Mouse (Mus musculus) cortical plate, adult 2 months (tissue): ENCODE measurements at regions not wholly inside any gene's neighbourhood (a gene's known extent, or its start where the extent isn't known, plus 50 kb on each side); places are given as distances from the start of the nearest gene placed in this dataset.

Experiments used
- H3K27ac ChIP-seq: fragments of 200-500 bp; 2 replicates; pipeline ENCODE4 v1.5.1; 2012; ENCODE audit warnings: low read length, control low read depth, inconsistent platforms; ENCODE audit not compliant: insufficient read depth
- H3K4me1 ChIP-seq: fragments of 200-500 bp; 2 replicates; pipeline ENCODE4 v1.6.1; 2011; ENCODE audit warnings: low read length; ENCODE audit not compliant: control insufficient read depth, insufficient read depth
- H3K4me3 ChIP-seq: fragments of 200-500 bp; 2 replicates; pipeline ENCODE4 v1.5.1; 2011; ENCODE audit warnings: mild to moderate bottlenecking, low read length, control low read depth; ENCODE audit not compliant: insufficient read depth
- CTCF ChIP-seq: fragments of 200-500 bp; IDR thresholded peaks from 2 replicates; pipeline ENCODE4 v1.5.1; 2011; ENCODE audit warnings: mild to moderate bottlenecking, control low read depth, low read length; ENCODE audit not compliant: insufficient read depth; ENCODE audit errors: extremely low read depth
- POLR2A ChIP-seq: fragments of 200-500 bp; IDR thresholded peaks from 2 replicates; pipeline ENCODE4 v1.6.1; 2011; ENCODE audit warnings: mild to moderate bottlenecking, low read length, control low read depth; ENCODE audit not compliant: insufficient read depth; ENCODE audit errors: extremely low read depth

DNA sequence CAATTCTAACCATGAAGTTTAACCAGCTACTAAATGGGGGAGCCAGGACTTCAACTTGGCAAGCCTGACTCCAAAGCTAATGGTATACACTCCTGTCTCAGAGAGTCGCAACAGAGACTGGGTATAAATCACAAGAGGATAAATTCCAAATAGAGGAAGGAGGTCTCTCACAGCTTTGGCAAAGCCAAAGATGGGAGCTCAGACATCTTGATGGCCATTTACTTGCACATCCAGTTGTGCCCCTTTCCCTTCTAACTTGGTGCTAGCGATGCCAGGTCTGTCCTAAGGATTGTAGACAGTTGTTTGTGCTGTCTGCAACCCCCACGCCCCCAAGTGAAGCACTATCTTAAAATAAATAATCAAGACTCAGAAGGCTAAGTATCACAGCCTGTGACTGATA is 72.7 kb upstream of the Foxo1 start:
- Histone ChIP-seq H3K27ac (no peak overlapping the region), H3K4me1 (peaks cover 7% of the 10 kb centered on the region), H3K4me3 (no peak overlapping the region)
- TF ChIP-seq POLR2A (no peak), CTCF (no peak)

DNA sequence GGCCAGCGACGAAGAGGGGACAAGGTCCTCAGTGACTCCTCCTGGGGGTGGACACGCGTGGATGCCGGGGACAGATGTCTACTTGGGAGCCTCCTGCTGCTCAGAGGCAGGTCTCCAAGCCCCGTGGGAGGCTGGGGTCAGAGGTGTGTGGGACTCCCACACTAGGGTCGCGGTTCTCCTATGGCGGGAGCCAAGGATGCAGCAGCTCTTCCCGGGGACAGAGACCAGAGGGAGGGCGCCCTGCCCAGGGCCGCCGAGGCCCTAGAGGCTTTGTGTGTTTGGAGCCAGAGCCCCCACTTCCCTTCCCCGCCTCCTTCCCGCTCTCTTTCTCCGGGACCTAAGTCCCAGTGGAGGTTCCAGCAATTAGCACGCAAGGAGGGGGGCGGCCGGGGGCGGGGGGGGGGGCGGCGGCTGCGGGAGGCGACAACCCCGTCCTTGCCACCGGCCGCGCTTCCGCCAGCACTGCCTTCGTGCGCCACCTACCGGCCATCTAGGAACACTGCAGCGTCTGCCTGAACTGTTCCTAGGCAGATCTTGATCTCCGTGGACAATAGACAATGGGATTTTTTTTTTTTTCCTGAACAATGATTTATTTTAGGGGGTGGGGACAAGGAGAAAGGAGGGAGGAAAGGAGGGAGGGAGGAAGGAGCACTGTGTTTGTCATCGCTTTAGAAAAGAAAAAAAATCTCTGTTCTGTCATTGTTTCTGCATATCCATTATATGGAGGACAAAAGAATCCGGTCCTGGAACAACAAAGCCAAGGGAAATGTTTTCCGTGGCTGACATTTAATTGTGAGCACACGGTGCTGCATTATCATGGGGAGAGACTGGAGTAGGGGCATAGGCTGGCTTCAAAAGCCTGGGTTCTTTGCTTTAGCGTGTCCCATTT is 71.8 kb upstream of the Foxo1 start:
- peak overlapping the region; percentile 28 for H3K4me3 ChIP-seq
- peaks cover 7% of the 10 kb centered on the region for H3K4me1 ChIP-seq
- TF ChIP-seq CTCF (peak; percentile 88), POLR2A (no peak)
- no peak overlapping the region for H3K27ac ChIP-seq

DNA sequence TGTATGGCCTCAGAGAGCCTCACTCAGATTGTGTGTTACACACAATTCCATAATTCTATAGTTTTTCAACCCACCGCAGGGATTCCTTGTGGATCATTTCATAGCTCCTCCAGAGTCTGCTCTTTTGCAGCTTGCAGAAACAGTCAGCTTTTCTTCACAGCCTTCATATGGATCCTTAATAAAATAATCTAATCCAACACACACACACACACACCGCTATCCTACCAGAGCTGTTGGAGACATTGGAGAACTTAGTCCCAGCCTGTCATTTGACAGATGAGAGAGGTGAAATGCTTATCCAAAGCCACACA is 71.2 kb upstream of the Foxo1 start:
- TF ChIP-seq POLR2A (no peak), CTCF (no peak)
- peaks cover 7% of the 10 kb centered on the region for H3K4me1 ChIP-seq
- H3K27ac ChIP-seq = no peak overlapping the region
- H3K4me3 ChIP-seq = no peak overlapping the region

DNA sequence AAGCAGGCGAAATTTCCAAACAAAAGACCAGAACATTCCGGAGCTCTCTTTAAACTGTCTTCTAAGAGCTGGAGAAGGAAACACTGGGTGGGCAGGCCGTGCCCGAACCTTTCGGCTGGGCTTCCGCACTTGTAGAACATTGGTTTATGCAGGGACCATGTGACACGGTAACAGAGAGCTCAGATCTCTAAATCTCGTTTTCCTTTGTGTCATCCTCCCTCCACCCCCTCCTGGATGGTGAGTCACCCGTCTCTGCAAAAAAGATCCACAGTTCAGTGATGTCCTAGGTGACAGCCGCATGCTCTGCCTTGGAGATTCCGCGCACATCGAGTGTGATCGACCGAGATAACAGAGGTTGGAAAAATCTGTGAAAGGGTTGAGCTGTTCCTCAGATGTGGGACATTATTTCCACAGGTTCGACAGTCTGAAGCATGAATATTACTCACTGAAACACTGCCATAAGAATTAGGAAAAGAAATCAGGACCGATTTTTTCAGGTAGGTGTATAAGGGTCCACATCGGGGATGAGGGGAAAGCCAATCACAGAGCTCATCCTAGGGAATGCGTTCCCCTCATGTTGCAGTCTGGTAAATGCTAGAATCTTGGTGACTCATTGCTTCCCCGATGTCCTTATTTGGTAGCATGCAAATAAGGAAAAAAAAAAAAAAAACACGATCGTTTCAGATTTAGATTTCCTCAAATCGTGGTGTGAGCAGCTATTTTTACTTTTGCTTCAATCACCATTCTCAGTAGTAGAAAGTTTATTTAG is 70.0 kb upstream of the Foxo1 start:
- peak overlapping the region; percentile 17 for H3K4me3 ChIP-seq
- TF ChIP-seq POLR2A (0 out of 2 replicates have a peak, but pooled peaks have one; percentile 29), CTCF (no peak)
- H3K27ac ChIP-seq = peak overlapping the region; percentile 88
- H3K4me1 ChIP-seq = peaks cover 7% of the 10 kb centered on the region

DNA sequence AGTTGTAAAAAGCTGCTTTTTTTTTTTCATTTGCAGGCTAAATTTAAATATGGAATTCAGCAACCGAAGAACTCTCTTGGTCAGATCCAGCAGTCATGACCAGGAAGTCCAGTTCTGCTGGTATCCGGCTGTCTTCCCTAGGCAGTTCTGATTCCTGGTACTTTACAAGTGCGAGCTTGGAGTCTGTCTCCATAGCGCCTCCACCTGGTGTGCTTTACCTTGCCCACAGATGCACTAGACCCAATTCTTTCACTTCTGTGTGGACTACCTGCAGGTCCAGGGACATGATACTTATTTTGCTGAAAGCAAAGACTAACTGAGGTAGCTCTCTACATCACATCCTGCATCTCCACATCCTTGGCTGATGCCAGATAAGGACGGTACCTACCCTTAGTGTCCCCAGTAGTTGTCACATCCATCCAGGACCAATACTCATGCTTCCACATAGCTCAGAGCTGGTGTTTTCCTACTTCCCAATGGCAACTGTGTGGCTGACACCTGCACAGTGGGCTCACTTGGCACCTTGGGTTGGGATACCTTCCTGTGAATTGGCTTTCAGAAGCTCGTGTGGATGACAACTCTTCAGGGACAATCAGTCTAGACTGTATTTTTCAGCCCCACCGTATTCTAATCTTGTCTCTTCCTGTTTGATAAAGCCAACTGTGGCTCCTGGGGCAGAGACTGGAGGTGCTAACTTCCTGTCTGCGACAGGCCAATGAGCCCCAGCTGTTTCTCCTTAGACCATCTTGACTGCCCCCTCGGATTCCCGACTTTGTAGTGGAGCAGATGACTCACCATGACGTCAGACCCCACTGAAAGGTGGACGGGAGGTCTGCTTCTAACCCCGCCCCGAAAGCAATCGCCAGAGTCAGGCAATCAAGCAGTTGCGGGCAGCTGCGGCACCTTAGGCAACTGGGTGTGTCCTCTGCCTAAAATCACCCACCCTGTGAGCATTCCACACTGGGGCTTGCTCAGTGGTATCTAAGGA is 69.1 kb upstream of the Foxo1 start:
- TF ChIP-seq CTCF (no peak), POLR2A (no peak)
- H3K4me3 ChIP-seq = peak overlapping the region; percentile 17; the same call in 1 of the 2 replicates

DNA sequence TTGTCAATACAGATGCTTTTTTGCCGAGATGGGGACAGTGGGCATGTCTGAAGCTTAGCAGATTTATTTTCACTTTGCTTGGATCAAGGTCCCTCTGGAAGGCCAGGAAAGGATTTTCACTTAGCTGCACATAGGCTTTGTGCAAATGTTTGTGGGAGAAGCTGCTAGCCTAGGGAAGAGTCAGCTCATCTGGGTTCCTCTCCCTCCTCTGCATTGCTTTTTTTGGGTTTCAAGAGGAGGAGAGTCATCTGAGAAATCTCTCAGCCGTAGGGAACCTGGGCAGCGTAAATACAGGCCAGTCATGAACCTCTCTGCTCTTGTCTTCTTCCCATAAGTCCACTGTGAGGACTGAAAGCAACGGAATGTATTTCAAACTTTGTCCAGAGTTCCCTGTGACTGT is 68.0 kb upstream of the Foxo1 start:
- Histone ChIP-seq H3K4me1 (peaks cover 7% of the 10 kb centered on the region), H3K4me3 (no peak overlapping the region), H3K27ac (no peak overlapping the region)
- TF ChIP-seq CTCF = no peak
- no peak for TF ChIP-seq POLR2A

More for the DNA sequence above, 69.1 kb upstream of the Foxo1 start:
- Histone ChIP-seq H3K27ac (peak overlapping the region; percentile 33; the same call in 1 of the 2 replicates), H3K4me1 (peaks cover 7% of the 10 kb centered on the region)

DNA sequence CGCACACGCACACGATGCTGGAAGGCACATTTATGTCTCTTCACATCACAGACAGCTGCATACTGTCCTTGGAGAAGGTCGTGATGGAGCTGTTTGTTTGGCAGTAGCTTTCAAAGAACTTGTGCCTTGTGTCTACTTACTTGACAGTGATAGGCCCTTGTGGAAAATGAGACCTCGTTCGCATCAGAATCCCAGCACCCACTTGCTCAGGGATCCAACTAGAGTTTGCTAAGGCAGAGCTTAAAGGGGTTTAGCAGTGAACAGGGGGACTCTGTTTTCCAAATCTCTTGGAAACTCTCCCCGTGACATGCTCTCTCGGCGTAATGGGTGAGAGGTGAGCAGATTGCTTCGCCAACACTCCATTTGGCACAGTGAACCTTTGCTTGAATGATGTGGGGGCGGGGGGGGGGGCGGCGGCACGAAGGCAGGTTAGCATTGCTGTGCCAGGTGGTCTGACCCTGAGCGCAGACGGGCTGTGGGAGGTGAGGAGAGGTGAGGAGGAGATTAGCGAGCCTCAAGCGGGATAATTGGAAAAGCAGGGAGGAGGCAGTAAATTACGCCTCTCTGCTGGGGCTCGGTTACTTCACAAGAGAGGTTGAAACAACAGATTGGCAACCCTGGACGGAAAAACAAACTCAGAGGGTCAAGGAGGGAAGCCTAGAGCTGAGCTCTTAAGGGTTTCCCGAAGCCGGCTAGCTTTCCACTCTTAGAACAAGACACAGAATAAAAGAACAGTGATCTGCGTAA is 57.4 kb upstream of the Foxo1 start:
- H3K4me3 ChIP-seq = no peak overlapping the region
- no peak overlapping the region for H3K27ac ChIP-seq
- no peak for TF ChIP-seq CTCF
- no peak for TF ChIP-seq POLR2A
- peaks cover 1% of the 10 kb centered on the region; the same call in 1 of the 2 replicates for H3K4me1 ChIP-seq

DNA sequence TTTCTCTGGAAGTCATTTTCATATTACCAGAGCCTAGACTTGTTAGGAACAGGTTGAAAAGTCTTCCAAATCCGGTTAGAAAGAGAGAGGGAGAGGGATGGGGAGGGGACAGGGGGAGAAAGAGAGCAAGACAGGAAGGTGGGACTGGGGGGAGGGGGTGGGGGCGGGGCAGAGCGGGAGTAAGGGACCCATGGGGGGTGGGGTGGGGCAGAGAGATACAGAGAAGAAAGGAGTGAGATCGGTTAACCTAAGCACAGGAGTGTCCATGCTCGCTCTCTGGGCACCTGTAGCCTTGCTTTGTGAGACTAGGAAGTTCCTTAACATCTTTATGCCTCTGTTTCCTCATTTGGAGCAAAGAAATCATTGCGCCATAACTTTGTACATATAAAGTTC is 56.8 kb upstream of the Foxo1 start:
- Histone ChIP-seq H3K27ac (no peak overlapping the region), H3K4me1 (peaks cover 1% of the 10 kb centered on the region; the same call in 1 of the 2 replicates), H3K4me3 (no peak overlapping the region)
- TF ChIP-seq CTCF (no peak), POLR2A (no peak)

DNA sequence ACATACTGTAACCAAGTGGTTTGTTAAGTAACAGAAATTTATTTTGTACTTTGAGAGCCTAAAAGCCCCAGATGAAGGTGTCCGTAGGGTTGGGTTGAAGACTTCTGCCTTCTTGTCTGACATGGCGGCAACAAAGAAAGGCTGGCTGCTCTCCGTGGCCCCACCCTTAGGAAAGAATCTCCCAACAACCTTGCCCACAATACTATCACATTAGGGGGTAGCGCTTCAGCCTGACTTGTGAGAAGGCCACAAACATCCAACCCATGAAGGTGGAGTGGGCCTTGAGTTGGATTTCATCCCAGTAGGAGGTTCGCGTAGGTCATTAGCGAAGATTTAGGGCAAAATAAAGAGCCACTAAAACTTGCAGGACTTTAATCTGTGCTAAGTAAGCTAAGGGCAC is 54.0 kb upstream of the Foxo1 start:
- Histone ChIP-seq H3K4me1 (peaks cover 1% of the 10 kb centered on the region; the same call in 1 of the 2 replicates), H3K4me3 (no peak overlapping the region), H3K27ac (no peak overlapping the region)
- TF ChIP-seq CTCF (no peak), POLR2A (no peak)
